In the genomic region with DNA sequence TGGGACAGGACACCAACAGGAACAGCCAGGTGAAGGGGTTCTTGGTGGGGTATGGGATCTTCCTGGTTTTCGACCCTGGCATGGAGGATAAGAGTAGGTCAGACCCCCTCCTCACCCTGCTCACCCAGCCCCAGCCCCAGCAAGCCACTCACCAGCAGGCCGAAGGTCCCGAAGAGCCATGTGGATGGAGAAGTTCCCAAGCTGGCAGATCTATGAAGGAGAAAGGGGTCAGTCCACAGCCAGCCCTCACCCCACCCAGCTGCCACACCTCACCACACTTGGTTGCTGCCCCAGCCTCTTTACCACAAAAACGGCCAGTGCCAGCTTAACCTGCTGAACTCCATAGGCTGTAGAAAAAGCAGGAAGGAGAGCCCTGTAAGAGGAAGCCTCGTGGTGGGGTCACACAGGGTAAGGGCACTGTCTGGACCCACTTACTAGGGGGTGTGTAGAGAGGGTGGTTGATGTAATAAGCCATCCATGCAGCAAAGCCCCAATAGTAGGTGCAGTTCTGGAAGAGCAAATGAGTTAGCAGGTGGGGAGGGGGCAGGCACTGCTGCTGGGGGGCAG, we compare ENCODE assay signal across 13 mouse cellular contexts. TPM values are rescaled to one million over a fixed set of nuclear protein-coding genes. Genes with fewer than 3 reads are reported as not detected.
DNase-seq lines count a peak whose midpoint lies in the region; ATAC-seq lines count a peak whose summit lies in the region.
"Had no signal": no experiment of that assay in that cellular context is flagged by ENCODE, and none has a peak within 500 bp of the region (broad histone marks: within the 10 kb centered on the region; RNA-seq: fewer than 3 reads in every experiment).

No protein-coding gene starts in this region.

- H3K4me3 ChIP-seq in hindbrain, embryonic 11.5 days (ENCODE audit: low read depth, low read length), result no peak overlapping the region
- H3K4me3 ChIP-seq: embryonic facial prominence, embryonic 12.5 days; midbrain, embryonic 13.5 days; stomach, embryonic 15.5 days had no signal

- WGBS in hindbrain, embryonic 11.5 days, result 92% methylated on average over 5 of the region's 5 CpGs

- peak; percentile 7 for DNase-seq in cerebellum, adult 9-11 months
- DNase-seq in cerebellum, adult 8-10 months, result no peak
- DNase-seq in kidney, adult 11 months, result peak; percentile 4
- no peak for DNase-seq in kidney, postnatal 36 days
- DNase-seq in 416B (ENCODE audit: low read depth), result peak; percentile 79
- peak; percentile 4 for DNase-seq in liver
- DNase-seq in hindbrain, embryonic 11.5 days (ENCODE audit: low spot score), result no peak
- no peak for DNase-seq in testis, postnatal 10 days (ENCODE audit: low spot score)

- no peak overlapping the region for H3K9ac ChIP-seq in hindbrain, embryonic 11.5 days (ENCODE audit: low read depth, low read length)
- H3K9ac ChIP-seq: embryonic facial prominence, embryonic 12.5 days; midbrain, embryonic 13.5 days; stomach, embryonic 15.5 days had no signal

- H3K27ac ChIP-seq in hindbrain, embryonic 11.5 days (ENCODE audit: low read depth, low read length), result no peak overlapping the region
- H3K27ac ChIP-seq: embryonic facial prominence, embryonic 12.5 days; midbrain, embryonic 13.5 days; stomach, embryonic 15.5 days had no signal

- no peak overlapping the region for H3K4me2 ChIP-seq in hindbrain, embryonic 11.5 days (replicated peaks; ENCODE audit: low read depth, low read length)
- H3K4me2 ChIP-seq: embryonic facial prominence, embryonic 12.5 days; midbrain, embryonic 13.5 days; stomach, embryonic 15.5 days had no signal

- no peaks in the 10 kb centered on the region for H3K27me3 ChIP-seq in hindbrain, embryonic 11.5 days (ENCODE audit: control insufficient read depth, insufficient read depth, low read length)
- H3K27me3 ChIP-seq: embryonic facial prominence, embryonic 12.5 days; midbrain, embryonic 13.5 days; stomach, embryonic 15.5 days had no signal

- H3K4me1 ChIP-seq in hindbrain, embryonic 11.5 days (replicated peaks; ENCODE audit: control insufficient read depth, insufficient read depth, low read length), result peaks cover 2% of the 10 kb centered on the region

- H3K36me3 ChIP-seq in hindbrain, embryonic 11.5 days (ENCODE audit: control insufficient read depth, insufficient read depth, low read length), result 0 out of 2 replicates have a peak, but pooled peaks cover 5% of the 10 kb centered on the region

- ATAC-seq in hindbrain, embryonic 11.5 days (ENCODE audit: low FRiP score), result no peak
- ATAC-seq: intestine, embryonic 16.5 days; midbrain, embryonic 13.5 days had no signal

- no peaks in the 10 kb centered on the region for H3K9me3 ChIP-seq in hindbrain, embryonic 11.5 days (ENCODE audit: control insufficient read depth, low read length)
- H3K9me3 ChIP-seq: embryonic facial prominence, embryonic 12.5 days; midbrain, embryonic 13.5 days; stomach, embryonic 15.5 days had no signal

RNA-seq across cellular contexts. Expression of a gene that starts 5.9 kb away (rescaled TPM):
- 358 and 366 TPM in 2 replicates for polyA plus RNA-seq in hindbrain, embryonic 11.5 days (2014; fragmentation: Nextera tagmentation; extraction: Ambion mirVana)

RNA-seq across cellular contexts. Expression of a gene that starts 35.4 kb away (rescaled TPM):
- polyA plus RNA-seq in hindbrain, embryonic 11.5 days (2014; fragmentation: Nextera tagmentation; extraction: Ambion mirVana), result 732 and 754 TPM in 2 replicates

RNA-seq across cellular contexts. Expression of a gene that starts 35.7 kb away (rescaled TPM):
- 66.1 and 66.7 TPM in 2 replicates for polyA plus RNA-seq in hindbrain, embryonic 11.5 days (2014; fragmentation: Nextera tagmentation; extraction: Ambion mirVana)

RNA-seq across cellular contexts. Expression of a gene that starts 36.7 kb away (rescaled TPM):
- 0.11 and 0.14 TPM in 2 replicates for polyA plus RNA-seq in hindbrain, embryonic 11.5 days (2014; fragmentation: Nextera tagmentation; extraction: Ambion mirVana)
- polyA plus RNA-seq: embryonic facial prominence, embryonic 12.5 days; intestine, embryonic 16.5 days; liver, adult 2 months; stomach, embryonic 15.5 days had no signal

Comparison
In these comparisons a context has a peak if more than half of its experiments do, and no peak if none do; other contexts are left out.
1. DNase-seq: peak in cerebellum, adult 9-11 months (single experiment), kidney, adult 11 months (single experiment), 416B (single experiment) and liver (single experiment); none in cerebellum, adult 8-10 months (single experiment), kidney, postnatal 36 days (0 of 2), hindbrain, embryonic 11.5 days (single experiment) and testis, postnatal 10 days (single experiment).